Mouse (Mus musculus) layer of hippocampus, adult 9-10 months (tissue): ENCODE data around the gene Polq.
A peak's percentile ranks its signal among the peaks of the same experiment; 100 is the strongest.

Experiments used
- DNase-seq: peaks from one replicate; pipeline ENCODE4 v3.0.0; 2022; ENCODE audit warnings: low spot score

The Polq gene

DNA sequence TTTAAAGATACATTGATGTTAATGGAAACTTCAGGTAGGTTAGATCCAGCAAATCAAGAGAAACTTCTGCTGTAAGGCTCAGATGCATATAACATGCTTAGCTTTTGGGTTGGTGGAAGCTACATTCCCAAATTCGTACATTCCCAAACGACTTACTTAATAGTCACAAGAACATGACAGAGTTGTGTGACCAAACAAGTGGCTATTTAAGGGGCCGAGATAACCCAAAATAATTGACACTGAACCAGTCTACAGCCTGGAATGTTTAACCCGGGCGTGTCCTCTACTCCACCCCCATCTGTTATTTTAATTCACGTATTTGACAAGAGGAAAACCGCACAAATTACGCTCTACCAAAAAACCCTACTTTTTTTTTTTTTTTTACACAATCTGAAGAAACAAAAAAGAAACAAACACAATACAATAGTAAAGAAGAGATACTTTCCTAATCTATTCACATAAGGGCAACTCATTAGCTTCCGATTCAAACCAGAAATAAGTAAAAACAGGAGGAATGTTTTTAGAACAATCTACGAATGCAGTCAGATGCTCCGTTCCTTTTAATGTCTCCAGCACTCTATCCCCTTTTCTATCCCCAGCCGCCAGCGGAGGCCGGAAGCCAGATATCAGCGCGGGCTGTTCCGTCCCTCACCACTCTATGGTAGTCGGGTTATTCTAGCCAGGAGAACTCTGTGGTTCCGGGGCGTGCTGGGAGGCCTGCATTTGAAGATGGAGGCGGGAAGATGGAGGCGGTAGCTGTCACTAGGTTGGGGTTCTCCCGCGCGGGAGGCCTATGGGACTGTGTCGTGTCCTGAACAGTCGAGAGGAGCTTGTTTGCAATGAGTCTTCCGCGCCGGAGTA, at the start of gene Polq:
Polq (plus strand) TSS at position 726 of the 861 bp plus-strand sequence.
- peak; percentile 94 for DNase-seq

DNA sequence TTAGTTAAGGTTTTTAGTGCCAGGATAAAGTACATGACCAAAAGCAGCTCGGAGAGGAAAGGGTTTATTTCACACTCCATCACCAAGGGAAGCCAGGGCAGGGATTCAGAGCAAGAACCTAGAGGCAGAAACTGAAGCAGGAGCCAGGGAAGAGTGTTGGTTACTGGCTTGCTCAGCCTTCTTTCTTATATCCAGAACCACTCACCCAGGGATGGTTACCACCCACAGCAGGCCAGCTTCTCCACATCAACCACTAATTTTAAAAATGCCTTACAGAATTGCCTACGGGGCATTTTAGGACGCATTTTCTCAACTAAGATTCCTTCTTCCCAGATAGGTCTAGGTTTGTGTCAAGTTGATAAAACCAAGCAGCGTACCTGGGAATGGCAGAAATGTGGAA, 48.2 kb upstream of the Polq start:
- DNase-seq = no peak

DNA sequence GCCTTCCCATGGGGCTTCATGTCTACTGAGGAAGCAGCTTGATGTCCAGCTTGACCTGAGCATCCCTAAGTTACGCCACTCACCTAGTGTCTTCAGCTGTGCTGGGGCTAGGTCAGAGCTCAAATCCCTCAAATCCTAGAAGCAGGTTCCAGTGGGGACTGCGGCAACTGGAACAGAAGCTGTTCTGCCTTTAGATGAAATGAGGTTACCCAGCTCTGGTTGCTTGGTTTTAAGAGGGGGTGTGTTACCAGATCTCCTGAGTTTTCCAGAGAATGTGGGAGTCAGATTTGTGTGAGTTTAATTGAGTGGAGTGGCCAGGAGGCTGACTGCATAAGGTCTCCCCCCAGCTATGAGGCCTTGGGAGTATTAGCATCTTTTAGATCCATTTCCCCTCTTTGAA, 32.5 kb upstream of the Polq start:
- no peak for DNase-seq

DNA sequence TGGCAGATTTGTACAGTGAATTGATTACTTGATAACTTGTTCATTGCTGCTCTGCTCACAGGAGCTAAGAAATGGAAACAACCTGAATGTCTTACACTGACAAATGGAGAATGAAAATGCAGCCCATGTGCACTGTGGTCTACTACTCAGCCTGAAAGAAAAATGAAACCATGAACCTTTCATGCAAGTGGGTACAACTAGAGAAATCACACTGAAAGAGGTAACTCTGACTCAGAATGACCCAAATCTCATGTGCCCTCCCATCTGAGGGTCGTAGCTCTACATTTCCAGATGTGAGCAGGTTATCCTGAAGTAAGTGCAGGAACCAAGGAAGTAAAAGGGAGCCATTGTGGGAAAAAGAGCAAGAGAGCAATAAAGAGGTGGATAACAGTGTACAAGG, 27.8 kb upstream of the Polq start:
- no peak for DNase-seq

DNA sequence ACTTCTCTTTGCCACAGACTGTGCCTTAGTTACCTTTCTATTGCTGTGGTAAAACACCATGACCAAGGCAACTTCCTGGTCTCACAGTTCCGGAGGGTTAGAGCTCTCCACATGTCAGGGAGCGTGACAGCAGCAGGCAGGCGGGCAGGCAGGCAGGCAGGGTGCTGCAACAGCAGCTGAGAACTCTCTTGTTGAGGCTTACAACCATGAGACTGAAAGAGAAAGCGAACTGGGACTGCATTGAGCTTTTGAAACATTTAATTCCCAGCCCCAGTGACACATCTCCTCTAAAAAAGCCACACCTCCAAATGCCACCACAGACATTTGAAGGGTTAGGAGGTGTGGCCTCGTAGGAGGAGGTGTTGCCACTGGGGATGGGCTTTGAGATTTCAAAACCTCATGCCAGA, 25.9 kb upstream of the Polq start:
- DNase-seq = no peak

DNA sequence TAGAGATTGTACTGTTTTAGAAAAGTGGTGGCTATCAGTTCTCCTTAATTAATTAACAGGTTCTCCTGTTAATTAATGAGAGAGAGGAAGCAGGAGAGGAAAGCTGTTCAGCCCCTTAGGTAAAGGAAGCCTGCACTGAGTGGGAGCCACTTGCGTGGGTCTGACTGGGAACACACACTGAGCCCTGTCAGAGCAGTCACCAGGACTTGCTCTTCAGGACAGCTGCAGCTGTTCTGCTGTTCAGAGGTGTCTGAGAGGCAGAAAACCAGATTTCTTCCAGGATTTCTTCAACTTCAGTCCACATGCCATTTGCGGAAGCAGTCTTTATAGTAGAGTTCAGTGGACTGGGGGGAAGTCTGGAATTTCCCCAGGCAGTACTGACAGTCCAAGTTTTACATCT, 24.2 kb upstream of the Polq start:
- no peak for DNase-seq

DNA sequence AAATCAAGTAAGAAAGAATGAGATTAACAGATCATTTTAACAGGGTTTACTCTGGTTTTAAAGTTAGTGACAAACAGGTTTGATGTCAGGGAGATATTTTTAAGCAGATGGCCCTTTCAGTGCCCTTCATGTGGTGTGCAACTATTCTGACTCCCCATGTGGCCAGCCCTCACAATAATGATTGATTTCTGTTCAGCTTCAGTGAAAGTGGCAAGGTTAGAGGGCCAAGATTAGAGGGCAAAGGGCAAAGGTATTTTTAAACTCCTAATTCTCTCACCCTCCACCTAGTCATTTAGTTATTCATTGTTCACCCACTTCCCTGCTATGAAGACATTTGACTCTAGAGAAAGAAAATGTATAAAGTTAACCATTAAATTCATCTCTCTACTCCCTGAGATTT, 23.5 kb upstream of the Polq start:
- DNase-seq = no peak

DNA sequence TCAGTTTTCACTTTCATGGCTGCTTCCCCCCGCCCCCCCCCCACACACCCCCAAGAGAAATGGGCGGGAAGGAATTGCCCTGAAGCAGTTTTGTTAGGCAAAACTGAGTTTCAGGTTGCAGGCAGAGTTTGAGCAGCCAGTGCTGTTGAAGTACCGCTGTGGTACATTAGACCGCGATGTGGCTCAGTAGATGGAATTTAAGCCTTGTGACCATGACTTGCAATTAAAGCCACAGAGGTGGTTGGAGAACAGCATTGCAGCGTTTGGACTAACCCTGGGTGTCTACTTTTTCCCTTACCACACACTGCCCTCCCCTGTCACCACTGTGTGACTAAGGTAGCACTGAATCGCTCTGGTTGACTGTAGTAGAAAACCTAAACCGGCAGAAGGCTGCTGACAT, 22.1 kb upstream of the Polq start:
- no peak for DNase-seq

DNA sequence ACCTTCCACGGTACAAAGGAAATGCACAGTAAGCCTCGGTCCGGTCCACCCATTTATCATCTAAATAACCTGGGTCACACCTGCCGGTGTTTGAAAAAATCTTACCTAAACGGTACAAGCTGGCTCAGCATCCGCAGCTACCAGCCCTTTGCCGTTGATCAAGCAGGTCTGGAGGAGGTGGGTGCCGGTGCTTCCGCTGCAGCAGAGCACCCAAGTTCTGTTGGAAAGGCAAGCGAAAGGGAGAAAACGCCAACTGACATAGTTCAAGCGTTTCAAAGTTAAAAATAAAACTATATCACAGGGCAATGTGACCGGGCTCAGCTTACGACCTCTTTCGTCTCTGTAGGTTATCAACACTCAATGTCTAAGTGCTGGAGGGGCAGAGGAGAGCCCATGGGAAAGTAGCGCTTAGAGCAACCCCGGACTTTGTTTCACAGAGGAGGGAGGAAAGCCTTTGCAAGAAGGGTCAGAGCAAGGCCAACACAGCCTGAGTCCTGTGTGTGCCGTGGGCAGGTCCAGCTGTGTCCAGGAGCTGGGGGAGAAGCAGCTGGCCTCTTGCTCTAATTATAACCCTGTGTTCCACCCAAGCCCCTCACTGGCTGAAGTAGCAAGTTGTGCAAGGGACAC, 21.5 kb upstream of the Polq start, which contains the start of gene Fbxo40:
Fbxo40 (minus strand) TSS at position 469 of the 627 bp plus-strand sequence.
- no peak for DNase-seq

DNA sequence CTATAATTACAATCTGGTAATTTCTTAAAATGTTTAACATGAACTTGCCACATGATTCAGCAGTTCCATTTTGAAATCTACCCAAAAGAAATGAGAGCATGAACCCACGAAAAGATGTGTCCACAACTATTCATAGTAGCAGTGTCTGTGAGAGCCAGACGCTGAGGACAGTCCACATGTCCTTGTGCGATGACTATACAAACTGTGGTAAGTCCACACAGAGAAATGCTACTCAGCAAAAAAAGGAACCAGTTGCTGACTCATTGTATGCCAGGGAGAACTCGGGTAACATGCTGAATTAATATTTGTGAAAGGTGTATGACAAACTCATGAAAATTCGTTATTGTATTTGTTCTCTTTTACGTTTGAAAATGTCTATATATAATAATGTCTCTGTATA, 13.9 kb upstream of the Polq start:
- DNase-seq = no peak

DNA sequence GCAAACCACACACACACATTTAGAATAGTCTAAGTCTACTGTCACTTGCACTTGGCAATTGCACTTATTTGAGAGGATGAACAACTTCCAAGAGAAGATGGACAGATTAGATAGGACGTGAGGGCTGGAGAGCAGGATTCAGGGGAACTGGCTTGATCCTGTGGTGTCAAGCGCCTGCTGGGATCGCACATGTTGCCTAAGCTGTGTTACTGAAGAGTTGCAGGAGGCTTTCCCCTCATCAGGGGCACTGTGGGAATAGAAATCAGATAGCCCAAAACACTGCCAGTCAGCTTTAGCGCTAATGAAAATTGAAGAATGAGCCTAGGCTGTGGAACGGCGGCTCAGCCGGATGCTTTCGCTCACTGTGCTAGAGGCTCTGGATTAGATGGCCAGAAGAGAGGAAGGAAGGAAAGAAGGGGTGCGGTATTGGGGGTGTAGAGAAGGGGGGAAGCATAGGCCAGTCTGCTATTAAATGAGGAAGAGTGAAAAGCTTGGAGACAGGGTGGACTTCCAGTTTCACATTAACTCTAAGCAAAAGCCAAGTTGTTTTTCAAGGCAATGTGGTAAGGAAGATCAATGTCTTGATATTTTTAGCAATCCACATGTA, 12.1 kb upstream of the Polq start:
- DNase-seq = no peak

DNA sequence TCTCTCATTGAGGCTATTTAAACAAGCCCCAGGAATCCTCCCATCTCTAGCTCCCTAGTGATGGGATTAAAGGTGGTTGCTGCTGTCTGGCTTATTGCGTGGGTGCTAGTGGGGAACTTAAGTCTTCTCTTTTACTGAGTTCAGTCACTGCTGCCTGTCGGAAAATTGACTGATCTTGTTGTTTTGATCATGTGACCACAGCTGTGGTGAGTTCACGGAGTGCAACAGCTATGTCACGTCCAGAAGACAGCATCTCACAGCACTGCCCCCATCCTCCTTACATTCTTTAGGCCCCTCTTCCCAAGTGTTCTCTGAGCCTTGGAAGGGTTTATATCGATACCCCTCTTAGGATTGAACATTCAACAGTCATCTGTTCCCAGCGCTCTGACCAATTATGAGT, 2.3 kb upstream of the Polq start:
- DNase-seq = no peak

DNA sequence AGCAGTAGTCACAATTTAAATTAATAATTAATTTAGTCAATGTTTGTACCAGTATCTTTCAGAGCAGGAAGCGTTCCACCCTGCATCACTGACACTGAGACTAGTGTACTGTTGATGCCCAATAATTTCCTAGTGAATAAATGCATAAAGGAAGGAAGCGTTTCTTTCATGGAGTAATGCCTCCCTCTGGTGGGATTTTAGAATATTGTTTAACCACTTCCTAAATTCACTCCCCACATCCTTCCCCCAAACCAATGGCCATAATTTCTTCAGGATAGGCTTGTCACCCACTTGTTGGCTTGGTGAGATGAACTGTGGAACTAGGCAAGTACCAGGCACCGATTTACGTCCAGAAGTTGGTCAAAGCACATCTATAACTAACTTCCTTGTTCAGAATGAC, 1.2 kb upstream of the Polq start:
- DNase-seq = peak; percentile 55

DNA sequence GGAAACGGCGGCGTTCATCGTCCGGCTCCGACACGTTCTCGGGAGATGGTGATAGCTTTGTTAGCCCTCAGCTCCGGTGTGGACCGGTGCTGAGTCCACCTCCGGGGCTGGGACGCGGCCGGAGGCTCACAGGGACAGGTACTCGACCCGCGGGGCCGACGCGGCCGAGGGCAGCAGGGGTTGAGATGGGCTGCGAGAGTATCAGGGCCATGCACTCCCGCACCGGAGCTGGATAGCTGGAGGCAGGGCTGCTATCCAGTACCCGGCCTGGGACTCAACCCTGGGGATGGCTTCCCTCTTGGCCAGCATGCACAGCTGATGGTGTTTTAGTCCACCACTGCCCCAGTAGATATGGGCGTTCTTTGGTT, 320 bp downstream of the Polq start:
- DNase-seq = no peak

DNA sequence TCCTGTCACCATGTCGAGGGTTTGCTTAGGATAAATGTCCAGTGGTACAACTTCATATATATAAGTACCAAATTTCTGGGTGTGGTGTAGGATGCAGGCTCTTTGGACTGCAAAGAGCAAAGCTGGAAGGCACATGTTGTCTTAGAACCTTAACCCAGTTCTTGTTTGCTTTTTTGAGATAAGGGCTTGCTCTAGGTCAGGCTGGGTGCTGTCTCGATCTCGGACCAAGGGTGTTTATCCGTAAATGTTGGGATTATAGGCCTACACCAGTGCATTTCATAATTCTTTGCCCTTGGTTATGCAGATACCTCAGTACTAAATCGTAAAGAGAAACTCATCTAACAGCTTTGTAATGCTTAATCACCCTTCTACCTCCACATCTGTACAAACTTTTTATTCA, 750 bp downstream of the Polq start:
- DNase-seq = no peak

DNA sequence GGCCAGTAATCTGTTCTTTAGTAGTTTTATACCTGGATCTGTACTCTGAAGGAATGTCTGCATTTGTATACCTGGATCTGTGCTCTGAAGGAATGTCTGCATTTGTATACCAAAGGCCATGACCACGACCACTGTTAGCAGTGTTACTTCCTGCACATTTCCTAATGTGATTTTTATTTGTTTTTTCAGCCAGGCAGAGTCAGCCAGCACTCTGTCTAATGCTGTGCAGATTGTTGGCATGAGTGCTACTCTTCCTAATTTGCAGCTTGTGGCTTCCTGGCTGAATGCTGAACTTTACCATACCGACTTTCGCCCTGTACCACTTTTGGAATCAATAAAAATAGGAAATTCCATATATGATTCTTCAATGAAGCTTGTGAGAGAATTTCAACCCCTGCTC, 16.0 kb downstream of the Polq start:
- peak; percentile 3 for DNase-seq

DNA sequence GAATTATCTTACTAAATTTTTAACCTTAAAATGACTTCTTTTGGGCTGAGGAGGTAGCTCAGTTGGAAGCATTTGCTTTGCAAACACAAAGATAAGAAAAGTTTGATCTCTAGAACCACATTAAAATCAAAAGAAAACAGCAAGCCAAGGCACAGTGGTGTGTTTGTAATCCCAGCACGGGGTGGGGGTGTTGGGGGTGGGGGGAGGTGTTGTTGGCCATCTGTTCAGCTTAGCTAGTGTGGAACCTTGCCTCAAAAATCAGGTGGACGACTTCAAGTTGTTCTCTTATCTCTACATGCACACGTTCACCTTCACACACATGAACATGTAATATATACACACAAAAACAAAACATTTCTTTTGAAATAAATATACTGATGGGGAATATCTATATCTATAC, 20.4 kb downstream of the Polq start:
- DNase-seq = no peak

DNA sequence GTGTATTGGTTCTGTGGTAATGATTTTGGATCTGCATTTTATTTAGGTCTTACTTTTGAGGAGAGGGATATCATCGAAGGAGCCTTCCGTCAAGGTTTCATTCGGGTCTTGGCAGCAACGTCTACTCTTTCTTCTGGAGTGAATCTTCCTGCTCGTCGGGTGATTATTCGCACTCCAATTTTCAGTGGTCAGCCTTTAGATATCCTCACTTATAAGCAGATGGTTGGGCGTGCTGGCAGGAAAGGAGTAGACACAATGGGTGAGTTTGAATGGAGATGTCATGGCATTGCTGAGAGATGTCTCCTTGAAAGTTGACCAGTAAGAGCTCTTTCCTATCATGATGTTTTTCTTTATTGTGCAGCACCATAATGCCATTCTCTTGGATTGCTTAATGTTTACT, 23.2 kb downstream of the Polq start:
- no peak for DNase-seq

DNA sequence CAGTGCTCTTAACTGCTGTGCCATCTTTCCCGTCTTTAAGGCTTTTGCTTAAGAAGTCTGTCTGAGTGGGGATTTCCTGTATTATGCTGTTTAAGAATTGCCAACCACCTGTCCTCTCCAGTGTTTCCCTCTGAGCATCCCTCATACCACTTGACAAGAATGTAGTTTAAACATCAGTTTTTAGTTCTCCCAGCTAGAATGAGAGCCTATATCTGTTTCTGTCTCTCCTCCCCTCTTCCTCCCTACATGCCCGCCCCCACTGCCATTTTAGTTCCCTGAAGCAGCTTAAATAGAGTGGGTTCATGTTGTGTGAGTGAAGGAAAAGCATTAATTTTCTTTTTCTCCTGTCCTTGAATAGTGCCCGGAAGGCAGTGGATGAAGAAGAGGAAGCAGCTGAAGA, 48.0 kb downstream of the Polq start:
- no peak for DNase-seq

DNA sequence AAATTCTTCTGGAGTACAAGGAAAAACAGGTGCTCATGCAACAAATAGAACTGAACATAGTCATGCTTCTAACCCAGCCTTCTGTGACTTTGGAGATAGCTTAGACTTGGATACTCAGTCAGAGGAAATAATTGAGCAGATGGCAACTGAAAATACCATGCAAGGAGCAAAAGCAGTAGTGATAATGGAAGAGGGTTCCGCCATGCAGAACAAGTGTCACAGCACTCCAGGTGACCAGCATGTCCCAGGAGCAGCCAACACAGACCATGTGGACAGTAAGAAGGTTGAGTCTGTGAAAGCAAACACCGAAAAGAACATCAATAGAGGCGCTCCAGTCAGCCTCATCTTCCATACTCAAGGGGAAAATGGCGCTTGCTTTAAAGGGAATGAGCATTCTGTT, 49.7 kb downstream of the Polq start:
- DNase-seq = no peak

DNA sequence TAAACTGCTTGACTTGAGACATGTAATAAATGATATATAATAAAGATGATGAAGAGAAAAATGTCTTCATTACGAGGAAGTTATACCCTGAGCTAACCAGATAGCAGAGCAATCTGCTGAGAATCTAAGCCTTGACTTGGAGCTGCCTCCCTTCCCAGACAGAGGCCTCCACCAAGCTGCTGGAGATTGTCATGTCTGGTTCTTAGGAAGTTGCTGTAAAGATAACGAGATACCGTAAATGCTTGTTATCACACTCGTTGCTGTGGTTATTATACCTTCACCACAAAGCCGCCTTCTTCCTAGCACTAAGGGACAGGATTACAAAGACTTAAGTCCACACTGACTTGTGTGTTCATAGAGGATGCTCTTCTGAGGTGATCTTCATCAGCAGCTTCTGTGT, 60.8 kb downstream of the Polq start:
- no peak for DNase-seq

DNA sequence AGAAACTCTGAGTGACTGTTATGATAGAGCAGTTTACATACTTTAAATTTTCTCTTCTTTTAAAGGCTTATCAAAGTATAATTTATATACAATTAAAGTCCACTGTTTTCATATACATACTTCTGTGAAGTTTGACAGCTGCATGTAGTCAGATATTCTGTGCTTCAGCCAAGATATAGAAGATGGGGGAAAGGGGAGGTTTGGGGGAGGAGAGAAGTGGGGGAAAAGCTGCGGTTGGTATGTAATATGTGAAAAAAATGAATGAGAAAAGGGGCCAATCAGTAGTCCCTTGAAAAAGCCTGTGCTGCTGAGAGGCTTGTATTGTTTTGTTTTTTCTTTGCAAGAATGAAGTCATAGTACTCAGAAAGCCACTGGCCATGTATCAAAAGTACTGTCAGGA, 78.1 kb downstream of the Polq start:
- DNase-seq = no peak

DNA sequence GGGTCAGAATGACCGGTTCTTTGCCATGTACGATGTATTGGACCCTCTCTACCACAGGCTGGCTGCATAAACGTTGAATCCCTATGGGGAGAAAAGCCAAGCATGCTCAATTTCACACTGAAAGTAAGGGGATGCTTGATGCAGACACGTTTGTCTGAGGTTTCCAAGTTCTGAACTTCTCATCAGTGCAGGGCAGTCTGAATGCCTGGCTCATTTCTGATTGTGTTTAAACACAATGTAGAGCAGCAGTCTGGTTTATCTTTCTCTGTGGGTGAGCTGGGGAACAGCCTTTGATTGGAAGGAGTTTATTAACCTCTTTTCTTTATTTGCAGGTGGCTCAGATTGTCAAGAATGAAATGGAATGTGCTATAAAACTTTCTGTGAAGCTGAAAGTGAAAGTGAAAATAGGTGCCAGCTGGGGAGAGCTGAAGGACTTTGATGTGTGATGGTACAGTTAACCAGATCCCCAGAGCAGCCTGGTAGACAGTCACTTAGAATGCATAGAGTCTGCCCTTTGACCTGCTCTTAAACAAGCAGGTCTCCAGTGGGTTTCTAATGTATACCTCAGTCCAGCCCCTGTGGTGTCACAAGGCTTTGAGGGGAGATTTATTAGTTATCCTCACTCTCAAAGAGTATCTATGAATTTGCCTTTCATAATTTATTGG, 82.7 kb downstream of the Polq start:
- no peak for DNase-seq
